Mouse (Mus musculus) embryonic facial prominence, embryonic 11.5 days (tissue): ENCODE results near the gene Gsk3a. TPM values are rescaled to one million over a fixed set of nuclear protein-coding genes. Genes with fewer than 3 reads are reported as not detected.

Experiments used
- ATAC-seq: fragments of 200-750 bp; cut with Nextera tagmentation; replicated peaks from 2 replicates; pipeline ENCODE4 v1.8.0; 2017; ENCODE audit warnings: low read depth; ENCODE audit not compliant: insufficient number of reproducible peaks, low FRiP score, low TSS enrichment
- DNase-seq: peaks from one replicate; pipeline ENCODE4 v3.0.0-alpha.2; 2015; ENCODE audit warnings: low spot score
- H3K27ac ChIP-seq: fragments of 300-500 bp; sonication (generic); replicated peaks from 2 replicates; pipeline ENCODE4 v1.5.1; 2014; ENCODE audit warnings: mild to moderate bottlenecking, low read depth, low read length, control low read depth
- H3K27me3 ChIP-seq: fragments of 300-500 bp; sonication (generic); 2 replicates; pipeline ENCODE4 v1.6.1; 2014; ENCODE audit warnings: mild to moderate bottlenecking, low read length, moderate library complexity, mixed read lengths; ENCODE audit not compliant: control insufficient read depth, insufficient read depth
- H3K36me3 ChIP-seq: fragments of 300-500 bp; sonication (generic); replicated peaks from 2 replicates; pipeline ENCODE4 v1.6.1; 2014; ENCODE audit warnings: low read depth, mild to moderate bottlenecking, low read length, moderate library complexity, mixed read lengths; ENCODE audit not compliant: control insufficient read depth, insufficient read depth
- H3K4me1 ChIP-seq: fragments of 300-500 bp; sonication (generic); 2 replicates; pipeline ENCODE4 v1.6.1; 2014; ENCODE audit warnings: low read length, mixed read lengths; ENCODE audit not compliant: control insufficient read depth, insufficient read depth
- H3K4me2 ChIP-seq: fragments of 300-500 bp; sonication (generic); 2 replicates; pipeline ENCODE4 v1.6.1; 2014; ENCODE audit warnings: low read depth, mild to moderate bottlenecking, control low read depth, low read length, moderate library complexity
- H3K4me3 ChIP-seq: fragments of 300-500 bp; sonication (generic); 2 replicates; pipeline ENCODE4 v1.5.1; 2014; ENCODE audit warnings: low read depth, low read length, control low read depth
- H3K9ac ChIP-seq: fragments of 300-500 bp; sonication (generic); replicated peaks from 2 replicates; pipeline ENCODE4 v1.6.1; 2014; ENCODE audit warnings: mild to moderate bottlenecking, control low read depth, low read length
- H3K9me3 ChIP-seq: fragments of 300-500 bp; sonication (generic); replicated peaks from 2 replicates; pipeline ENCODE4 v1.6.1; 2016; ENCODE audit warnings: mild to moderate bottlenecking, low read length, inconsistent platforms, mixed read lengths; ENCODE audit not compliant: control insufficient read depth
- WGBS: fragments of 180-500 bp; shearing (Covaris S2); extraction: QIAGEN DNeasy Blood & Tissue Kit; methylation state at CpG from one replicate; pipeline ENCODE4 v1.1.7; 2014; 5-methylcytosine and 5-hydroxymethylcytosine counted together
- polyA plus RNA-seq: library from polyadenylated mRNA; unstranded; fragments of >200 nt; fragmentation: Nextera tagmentation; extraction: Ambion mirVana; gene quantifications from 2 replicates; pipeline ENCODE4 v1.2.1, GENCODE M21; 2014

Gene Gsk3a
- polyA plus RNA-seq, 1 experiment from 2014 or later, result 12.6 TPM

DNA sequence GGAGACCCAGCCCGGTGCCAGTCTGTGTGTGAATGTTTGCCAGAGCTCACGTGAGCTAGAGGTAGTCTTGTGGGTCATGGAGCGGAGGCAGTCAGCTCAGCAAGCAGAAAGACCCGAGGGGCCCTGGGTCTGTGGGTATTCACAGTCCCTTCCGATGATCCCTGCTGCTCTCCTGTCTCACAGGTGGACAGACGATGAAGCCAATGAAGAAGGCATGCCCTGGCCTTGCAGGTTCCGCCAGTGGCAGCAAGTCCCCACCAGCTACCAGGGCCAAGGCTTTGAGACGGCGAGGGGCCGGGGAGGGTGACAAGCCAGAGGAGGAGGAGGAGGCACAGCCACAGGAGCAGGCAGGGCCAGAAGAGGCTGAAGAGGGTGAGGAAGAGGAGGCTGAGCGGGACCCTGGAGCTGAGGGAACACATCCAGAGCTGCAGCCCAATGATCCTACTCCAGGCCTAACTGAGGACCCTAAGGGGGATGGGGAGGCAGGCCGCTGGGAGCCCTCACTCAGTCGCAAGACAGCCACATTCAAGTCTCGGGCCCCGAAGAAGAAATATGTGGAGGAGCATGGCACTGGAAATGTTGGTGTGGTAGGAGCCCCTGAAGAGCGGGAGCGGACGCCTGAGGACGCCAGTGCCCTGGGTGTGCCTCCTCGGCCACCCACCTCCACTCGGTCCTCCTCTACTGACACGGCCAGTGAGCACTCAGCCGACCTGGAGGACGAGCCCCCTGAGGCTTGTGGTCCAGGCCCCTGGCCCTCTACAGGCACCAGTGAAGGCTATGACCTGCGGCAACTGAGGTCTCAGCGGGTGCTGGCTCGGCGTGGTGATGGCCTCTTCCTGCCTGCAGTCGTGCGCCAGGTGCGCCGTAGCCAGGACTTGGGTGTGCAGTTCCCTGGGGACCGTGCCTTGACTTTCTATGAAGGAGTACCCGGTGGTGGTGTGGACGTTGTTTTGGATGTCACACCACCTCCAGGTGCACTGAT lies 33.3 kb upstream of the Gsk3a start:
- peaks cover 5% of the 10 kb centered on the region; the same call in 1 of the 2 replicates for H3K4me1 ChIP-seq
- ATAC-seq (no peak), DNase-seq (no peak)
- no peaks in the 10 kb centered on the region for H3K27me3 ChIP-seq
- peaks cover 4% of the 10 kb centered on the region; the same call in 1 of the 2 replicates for H3K36me3 ChIP-seq
- H3K4me3 ChIP-seq, result no peak overlapping the region
- no peaks in the 10 kb centered on the region for H3K9me3 ChIP-seq
- no peak overlapping the region for H3K4me2 ChIP-seq
- 87% methylated on average over 35 of the region's 35 CpGs for WGBS
- H3K27ac ChIP-seq, result no peak overlapping the region
- H3K9ac ChIP-seq, result no peak overlapping the region

DNA sequence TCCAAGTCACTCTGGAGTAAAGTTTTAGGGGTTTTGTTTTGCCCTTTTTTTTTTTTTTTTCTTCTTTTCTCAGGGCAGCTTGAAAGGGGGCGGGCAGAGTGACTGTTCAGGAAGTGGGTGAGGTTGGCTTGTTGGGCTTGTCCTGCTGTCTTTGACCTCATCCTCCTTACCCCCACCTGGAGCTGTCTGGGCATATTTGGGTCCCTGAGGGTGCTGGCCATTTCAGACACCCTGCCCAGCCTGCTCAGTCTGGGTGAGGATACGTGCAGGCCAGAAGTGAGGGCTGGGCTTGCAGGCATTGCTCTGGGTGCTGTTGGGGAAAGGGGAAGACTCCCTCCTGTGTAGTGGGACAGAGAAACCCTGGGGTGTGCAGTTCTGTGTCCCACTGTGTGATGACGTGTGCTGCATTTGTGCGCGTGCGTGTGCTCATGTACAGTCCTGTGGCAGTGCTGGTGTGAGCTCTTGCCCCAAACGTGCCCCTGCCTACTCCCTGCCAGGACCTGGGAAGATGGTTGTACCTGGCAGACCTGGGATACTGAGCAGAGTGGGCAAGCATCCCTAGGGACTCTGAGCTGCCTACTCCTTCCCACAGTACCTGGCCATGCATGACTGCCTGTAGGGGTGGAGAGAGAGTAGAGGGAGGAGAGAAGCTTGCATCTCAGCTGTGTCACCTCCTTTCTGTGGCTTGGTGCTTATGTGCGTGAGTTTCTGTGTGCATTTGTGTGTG lies 32.1 kb upstream of the Gsk3a start:
- 90% methylated on average over 8 of the region's 8 CpGs for WGBS
- ATAC-seq (no peak), DNase-seq (no peak)
- no peak overlapping the region for H3K27ac ChIP-seq
- H3K4me3 ChIP-seq, result 0 out of 2 replicates have a peak overlapping the region, but pooled peaks have one; percentile 3
- H3K4me2 ChIP-seq, result no peak overlapping the region; the same call in 1 of the 2 replicates
- no peaks in the 10 kb centered on the region for H3K9me3 ChIP-seq
- no peaks in the 10 kb centered on the region for H3K27me3 ChIP-seq
- peaks cover 5% of the 10 kb centered on the region; the same call in 1 of the 2 replicates for H3K4me1 ChIP-seq
- 0 out of 2 replicates have a peak overlapping the region, but pooled peaks have one; percentile 4 for H3K9ac ChIP-seq
- H3K36me3 ChIP-seq, result peaks cover 4% of the 10 kb centered on the region; the same call in 1 of the 2 replicates

DNA sequence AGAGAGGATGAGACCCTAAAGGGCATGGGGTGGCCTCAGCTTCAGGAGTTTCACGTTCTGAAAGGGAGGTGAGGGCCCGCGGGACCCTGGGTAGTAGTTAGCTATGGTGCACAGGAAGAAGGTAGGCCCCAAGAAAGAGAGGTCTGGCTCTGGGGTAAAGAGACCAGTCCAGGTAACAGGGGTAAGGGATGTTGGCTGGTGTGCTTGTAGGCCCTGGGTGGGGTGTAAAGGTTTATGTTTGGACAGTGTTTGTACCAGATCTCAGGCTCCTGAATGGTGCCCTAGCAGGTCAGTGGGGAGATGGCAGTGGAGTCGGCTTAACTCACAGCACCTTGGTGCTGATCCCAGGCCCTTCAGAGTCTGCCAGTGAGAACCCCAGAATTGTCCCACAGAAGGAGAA lies 31.4 kb upstream of the Gsk3a start:
- peak overlapping the region; percentile 58 for H3K4me3 ChIP-seq
- peak overlapping the region; percentile 61 for H3K4me2 ChIP-seq
- H3K36me3 ChIP-seq, result peaks cover 4% of the 10 kb centered on the region; the same call in 1 of the 2 replicates
- whole genome bisulfite sequencing, result 56% methylated on average over 4 of the region's 4 CpGs
- no peaks in the 10 kb centered on the region for H3K27me3 ChIP-seq
- no peaks in the 10 kb centered on the region for H3K9me3 ChIP-seq
- no peak for DNase-seq
- peaks cover 5% of the 10 kb centered on the region; the same call in 1 of the 2 replicates for H3K4me1 ChIP-seq
- no peak overlapping the region for H3K27ac ChIP-seq
- no peak for ATAC-seq
- H3K9ac ChIP-seq, result peak overlapping the region; percentile 69

DNA sequence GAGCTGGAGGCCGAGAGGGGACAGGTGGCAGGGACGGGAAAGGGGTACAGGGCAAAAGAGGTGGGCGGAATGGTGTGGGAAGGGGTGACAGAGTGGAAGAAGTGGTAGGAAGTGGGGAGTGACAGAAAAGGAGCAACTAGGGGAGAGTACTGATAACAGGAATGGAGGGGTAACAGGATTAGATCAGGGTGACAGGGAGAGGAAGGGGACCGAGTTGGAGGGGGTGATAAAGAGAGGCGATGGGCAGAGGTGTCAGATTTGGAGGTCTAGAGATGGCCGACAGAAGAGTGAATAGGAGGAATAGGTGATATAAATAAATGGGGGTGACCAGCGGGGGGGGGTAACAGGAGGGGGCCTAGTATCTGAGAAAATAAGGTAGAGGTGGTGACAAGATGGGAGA lies 30.9 kb upstream of the Gsk3a start:
- H3K4me1 ChIP-seq, result peaks cover 5% of the 10 kb centered on the region; the same call in 1 of the 2 replicates
- 7% methylated on average over 7 of the region's 7 CpGs for WGBS

DNA sequence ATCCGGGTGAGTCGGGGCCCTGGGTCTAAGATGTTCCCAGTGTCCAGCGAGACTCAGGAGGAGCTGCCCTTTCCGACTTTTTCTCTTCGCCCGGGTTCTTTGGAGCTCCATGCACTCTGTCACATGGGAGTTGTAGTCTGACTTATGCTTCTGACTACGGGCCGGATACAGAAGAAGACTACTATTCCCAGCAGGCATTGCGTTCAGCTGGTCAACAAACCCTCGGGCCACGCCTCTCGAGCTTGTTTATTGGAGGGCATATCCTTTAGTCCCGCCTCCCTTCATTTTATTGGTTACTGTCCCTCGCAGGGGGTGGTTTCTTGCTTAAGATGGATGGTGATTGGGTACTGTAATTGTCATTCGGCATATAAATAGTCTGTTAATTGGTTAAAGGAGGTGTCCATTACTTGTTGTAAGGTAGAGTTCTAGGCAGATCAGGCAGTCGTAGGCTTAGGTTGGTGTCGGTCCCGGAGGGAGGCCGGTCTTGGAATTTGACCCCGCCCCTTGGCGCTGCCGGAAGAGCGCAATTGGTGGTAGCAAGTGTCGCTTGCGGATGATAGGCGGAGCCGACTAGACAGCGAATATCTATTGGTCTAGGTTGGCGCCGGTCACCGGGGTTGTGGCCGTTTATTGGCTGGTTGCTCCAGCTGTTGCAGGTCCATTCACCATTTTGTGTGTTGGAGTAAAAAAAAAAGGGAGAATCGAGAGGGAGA lies 30.3 kb upstream of the Gsk3a start:
- peaks cover 5% of the 10 kb centered on the region; the same call in 1 of the 2 replicates for H3K4me1 ChIP-seq
- peak overlapping the region; percentile 58 for H3K4me3 ChIP-seq
- H3K9me3 ChIP-seq, result no peaks in the 10 kb centered on the region
- peak overlapping the region; percentile 69 for H3K9ac ChIP-seq
- peak; percentile 100 for DNase-seq
- H3K4me2 ChIP-seq, result peak overlapping the region; percentile 61
- ATAC-seq, result peak; percentile 96
- peaks cover 4% of the 10 kb centered on the region; the same call in 1 of the 2 replicates for H3K36me3 ChIP-seq
- no peaks in the 10 kb centered on the region for H3K27me3 ChIP-seq
- WGBS, result 0% methylated on average over 33 of the region's 33 CpGs
- 0 out of 2 replicates have a peak overlapping the region, but pooled peaks have one; percentile 49 for H3K27ac ChIP-seq

More for the DNA sequence above, 30.9 kb upstream of the Gsk3a start:
- H3K9me3 ChIP-seq, result no peaks in the 10 kb centered on the region
- ATAC-seq (no peak), DNase-seq (no peak)
- H3K4me3 ChIP-seq, result peak overlapping the region; percentile 58
- H3K4me2 ChIP-seq, result peak overlapping the region; percentile 61
- H3K36me3 ChIP-seq, result peaks cover 4% of the 10 kb centered on the region; the same call in 1 of the 2 replicates
- H3K27me3 ChIP-seq, result no peaks in the 10 kb centered on the region
- peak overlapping the region; percentile 69 for H3K9ac ChIP-seq
- H3K27ac ChIP-seq, result no peak overlapping the region

DNA sequence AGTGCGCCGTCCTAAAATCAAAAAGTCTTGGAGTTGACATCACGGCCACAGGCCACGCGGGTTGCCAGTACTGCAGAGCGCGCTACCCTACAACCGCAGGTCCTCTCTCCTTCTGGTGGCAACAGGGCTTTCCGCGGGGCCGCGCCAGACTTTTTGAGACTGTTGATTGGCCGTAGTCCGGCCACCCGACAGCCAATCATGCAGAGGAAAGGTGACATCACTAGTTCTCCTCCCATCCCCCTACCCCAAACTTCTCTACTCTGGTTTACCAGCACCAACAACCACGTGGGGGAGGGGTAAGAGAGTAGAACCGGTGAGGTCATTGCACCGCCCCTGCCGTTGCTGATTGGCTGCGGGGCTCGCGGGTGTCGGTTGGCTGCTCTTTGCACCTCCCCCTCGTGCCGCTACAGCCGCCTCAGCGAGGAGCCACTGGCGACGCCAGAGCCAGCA lies 29.7 kb upstream of the Gsk3a start, which contains the start of gene Cic:
Cic (plus strand) TSS at position 404 of the 450 bp plus-strand sequence.
- H3K27ac ChIP-seq, result 0 out of 2 replicates have a peak within 1 kb of the TSS, but pooled peaks have one; percentile 49
- peaks cover 4% of the 10 kb centered on the region; the same call in 1 of the 2 replicates for H3K36me3 ChIP-seq
- no peaks in the 10 kb centered on the region for H3K27me3 ChIP-seq
- peak within 1 kb of the TSS; percentile 58 for H3K4me3 ChIP-seq
- H3K4me2 ChIP-seq, result peak within 1 kb of the TSS; percentile 61
- peak; percentile 79 for ATAC-seq
- no peaks in the 10 kb centered on the region for H3K9me3 ChIP-seq
- under 1% methylated on average over 29 of the region's 29 CpGs for WGBS
- H3K9ac ChIP-seq, result peak within 1 kb of the TSS; percentile 69
- peaks cover 5% of the 10 kb centered on the region; the same call in 1 of the 2 replicates for H3K4me1 ChIP-seq
- peak; percentile 100 for DNase-seq
